Mouse (Mus musculus) MEL (cell line): ENCODE measurements around the gene Gm5485. TPM values are rescaled to one million over a fixed set of nuclear protein-coding genes. Genes with fewer than 3 reads are reported as not detected.

Experiments
- DNase-seq: peaks from one replicate; pipeline ENCODE4 v3.0.0; 2011; ENCODE audit warnings: low read depth, low spot score
- H3K27ac ChIP-seq: 2 replicates; pipeline ENCODE4 v1.5.1; 2012; ENCODE audit warnings: low read depth, mild to moderate bottlenecking, control low read depth, low read length, moderate library complexity; ENCODE audit not compliant: control insufficient read depth
- H3K27me3 ChIP-seq, 2 experiments: fragments of 150-350 bp in 1 of 2; sonication (generic) in 1 of 2; 2 replicates each; pipeline ENCODE4 v1.6.1; 2012; ENCODE audit warnings: low read length in 2 of 2, mild to moderate bottlenecking in 2 of 2, improper control_type of control experiment in 1 of 2, moderate library complexity in 1 of 2; ENCODE audit not compliant: insufficient read depth in 2 of 2, control insufficient read depth in 1 of 2
- H3K36me3 ChIP-seq, 2 experiments: 2 replicates each; pipeline ENCODE4 v1.6.1; 2012 to 2014; ENCODE audit warnings: low read length in 2 of 2, improper control_type of control experiment in 1 of 2, inconsistent platforms in 1 of 2, mild to moderate bottlenecking in 1 of 2; ENCODE audit not compliant: insufficient read depth in 2 of 2, control insufficient read depth in 1 of 2
- H3K4me1 ChIP-seq, 2 experiments: fragments of 150-350 bp in 1 of 2; sonication (generic) in 1 of 2; 2 replicates each; pipeline ENCODE4 v1.6.1; 2012; ENCODE audit warnings: low read length in 2 of 2, improper control_type of control experiment in 1 of 2, mild to moderate bottlenecking in 1 of 2; ENCODE audit not compliant: insufficient read depth in 2 of 2, control insufficient read depth in 1 of 2
- H3K4me3 ChIP-seq, 2 experiments: fragments of 150-350 bp in 1 of 2; sonication (generic) in 1 of 2; 2 replicates each; pipeline ENCODE4 v1.5.1; 2012; ENCODE audit warnings: low read depth in 2 of 2, low read length in 2 of 2, mild to moderate bottlenecking in 2 of 2, moderate library complexity in 2 of 2, control low read depth in 1 of 2, improper control_type of control experiment in 1 of 2; ENCODE audit not compliant: control insufficient read depth in 1 of 2, insufficient read depth in 1 of 2
- H3K79me2 ChIP-seq: 2 replicates; pipeline ENCODE4 v1.6.1; 2012; ENCODE audit warnings: mild to moderate bottlenecking, low read length, moderate library complexity; ENCODE audit not compliant: control insufficient read depth, poor library complexity, insufficient read depth
- H3K9ac ChIP-seq: 2 replicates; pipeline ENCODE4 v1.6.1; 2012; ENCODE audit warnings: low read depth, mild to moderate bottlenecking, control low read depth, low read length, moderate library complexity; ENCODE audit not compliant: control insufficient read depth, poor library complexity, severe bottlenecking
- H3K9me3 ChIP-seq: fragments of 150-350 bp; sonication (generic); replicated peaks from 2 replicates; pipeline ENCODE4 v1.6.1; 2012; ENCODE audit warnings: mild to moderate bottlenecking, low read length, improper control_type of control experiment, moderate library complexity; ENCODE audit not compliant: insufficient read depth
- BHLHE40 ChIP-seq: IDR thresholded peaks from 2 replicates; pipeline ENCODE4 v1.6.1; 2012; ENCODE audit warnings: low read depth, mild to moderate bottlenecking, inconsistent platforms, low read length, improper control_type of control experiment, borderline replicate concordance
- CTCF ChIP-seq, 3 experiments: IDR thresholded peaks in 2 of 3; conservative IDR thresholded peaks in 1 of 3; 2 replicates each; pipeline ENCODE4 v1.5.1; 2011 to 2012; ENCODE audit warnings: low read length in 3 of 3, low read depth in 2 of 3, mild to moderate bottlenecking in 2 of 3, improper control_type of control experiment in 1 of 3, inconsistent platforms in 1 of 3, mixed read lengths in 1 of 3, moderate library complexity in 1 of 3; ENCODE audit not compliant: control insufficient read depth in 1 of 3, insufficient read depth in 1 of 3, poor library complexity in 1 of 3, severe bottlenecking in 1 of 3
- E2F4 ChIP-seq: IDR thresholded peaks from 2 replicates; pipeline ENCODE4 v1.6.1; 2011; ENCODE audit warnings: low read depth, low read length, improper control_type of control experiment, borderline replicate concordance
- ELF1 ChIP-seq: IDR thresholded peaks from 2 replicates; pipeline ENCODE4 v1.6.1; 2014; ENCODE audit warnings: low read depth, mild to moderate bottlenecking, inconsistent platforms, low read length, improper control_type of control experiment, moderate library complexity
- GABPA ChIP-seq: IDR thresholded peaks from 2 replicates; pipeline ENCODE4 v1.6.1; 2012; ENCODE audit warnings: low read depth, mild to moderate bottlenecking, inconsistent platforms, low read length, improper control_type of control experiment, moderate library complexity
- MAX ChIP-seq: IDR thresholded peaks from 2 replicates; pipeline ENCODE4 v1.6.1; 2011; ENCODE audit warnings: low read length, improper control_type of control experiment
- MYB ChIP-seq: IDR thresholded peaks from 2 replicates; pipeline ENCODE4 v1.6.1; 2011; ENCODE audit warnings: mild to moderate bottlenecking, low read depth, low read length, improper control_type of control experiment
- NRF1 ChIP-seq: IDR thresholded peaks from 2 replicates; pipeline ENCODE4 v1.6.1; 2014; ENCODE audit warnings: low read depth, mild to moderate bottlenecking, inconsistent platforms, low read length, improper control_type of control experiment, moderate library complexity; ENCODE audit not compliant: poor library complexity, insufficient read depth, severe bottlenecking
- POLR2AphosphoS2 ChIP-seq: IDR thresholded peaks from 2 replicates; pipeline ENCODE4 v1.6.1; 2011; ENCODE audit warnings: low read length, improper control_type of control experiment
- RCOR1 ChIP-seq: IDR thresholded peaks from 2 replicates; pipeline ENCODE4 v1.6.1; 2012; ENCODE audit warnings: low read depth, mild to moderate bottlenecking, inconsistent platforms, low read length, improper control_type of control experiment
- SIN3A ChIP-seq: IDR thresholded peaks from 2 replicates; pipeline ENCODE4 v1.6.1; 2012; ENCODE audit warnings: low read length, improper control_type of control experiment, inconsistent platforms
- SMC3 ChIP-seq: IDR thresholded peaks from 2 replicates; pipeline ENCODE4 v1.6.1; 2011; ENCODE audit warnings: low read depth, low read length, improper control_type of control experiment
- TAL1 ChIP-seq: IDR thresholded peaks from 2 replicates; pipeline ENCODE4 v1.6.1; 2012; ENCODE audit warnings: mild to moderate bottlenecking, inconsistent platforms, low read length, moderate library complexity, mixed read lengths
- TBP ChIP-seq: IDR thresholded peaks from 2 replicates; pipeline ENCODE4 v1.8.0; 2011; ENCODE audit warnings: low read depth, low read length, improper control_type of control experiment
- TCF12 ChIP-seq: IDR thresholded peaks from 2 replicates; pipeline ENCODE4 v1.6.1; 2014; ENCODE audit warnings: low read depth, mild to moderate bottlenecking, inconsistent platforms, low read length, improper control_type of control experiment, moderate library complexity
- UBTF ChIP-seq: IDR thresholded peaks from 2 replicates; pipeline ENCODE4 v1.6.1; 2012; ENCODE audit warnings: low read depth, mild to moderate bottlenecking, inconsistent platforms, low read length, improper control_type of control experiment, moderate library complexity, borderline replicate concordance; ENCODE audit not compliant: insufficient read depth
- USF1 ChIP-seq: IDR thresholded peaks from 2 replicates; pipeline ENCODE4 v1.6.1; 2014; ENCODE audit warnings: low read depth, mild to moderate bottlenecking, inconsistent platforms, low read length, improper control_type of control experiment, moderate library complexity
- USF2 ChIP-seq, 2 experiments: IDR thresholded peaks; 2 replicates each; pipeline ENCODE4 v1.6.1; 2011 to 2012; ENCODE audit warnings: improper control_type of control experiment in 2 of 2, low read length in 2 of 2, borderline replicate concordance in 1 of 2, inconsistent platforms in 1 of 2, low read depth in 1 of 2, mild to moderate bottlenecking in 1 of 2; ENCODE audit not compliant: insufficient read depth in 1 of 2
- ZC3H11A ChIP-seq: IDR thresholded peaks from 2 replicates; pipeline ENCODE4 v1.6.1; 2012; ENCODE audit warnings: low read depth, mild to moderate bottlenecking, inconsistent platforms, low read length, improper control_type of control experiment
- ZKSCAN1 ChIP-seq: IDR thresholded peaks from 2 replicates; pipeline ENCODE4 v1.6.1; 2012; ENCODE audit warnings: low read depth, mild to moderate bottlenecking, inconsistent platforms, low read length, improper control_type of control experiment, moderate library complexity
- polyA plus RNA-seq, 2 experiments: library from polyadenylated mRNA; stranded (reverse) in 1 of 2; unstranded in 1 of 2; fragments of >175 nt in 1 of 2; fragments of >200 nt in 1 of 2; gene quantifications; 2 replicates each; pipeline versions ENCODE4 v1.2.1 to v1.2.4; 2012; ENCODE audit warnings: low replicate concordance in 2 of 2, low read depth in 1 of 2; ENCODE audit not compliant: insufficient read length in 2 of 2, insufficient read depth in 1 of 2, missing spikeins in 1 of 2
- total RNA-seq: library from RNA; depleted of rRNA; stranded (reverse); fragments of 300-350 nt; gene quantifications from 2 replicates; pipeline ENCODE4 v1.2.3, GENCODE M21; 2012

The Gm5485 gene
- total and polyA plus RNA-seq, 3 experiments: not detected

DNA sequence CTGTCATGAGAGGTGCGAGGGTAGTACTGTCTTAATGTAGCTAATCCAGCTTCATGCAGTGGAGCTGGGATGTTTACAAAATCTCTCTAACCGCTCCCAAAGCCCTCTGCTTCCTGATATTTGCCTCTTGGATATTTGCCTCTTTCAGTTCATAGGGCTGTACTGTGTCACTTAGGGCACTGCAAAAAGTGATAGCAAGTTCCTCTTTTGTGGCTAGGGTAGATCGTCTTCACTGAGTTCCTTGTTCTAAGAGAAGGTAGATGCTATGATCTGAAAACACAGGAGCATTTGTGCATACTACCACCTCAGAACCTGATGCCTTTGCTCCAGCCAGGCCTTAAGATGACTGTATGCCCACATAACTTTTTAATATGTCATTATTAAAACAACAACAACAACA, 8.8 kb downstream of the Gm5485 start:
- Histone ChIP-seq H3K27ac (no peak overlapping the region), H3K36me3 (no peaks in the 10 kb centered on the region), H3K9ac (no peak overlapping the region), H3K79me2 (no peaks in the 10 kb centered on the region), H3K27me3 (no peaks in the 10 kb centered on the region), H3K9me3 (no peaks in the 10 kb centered on the region), H3K4me1 (no peaks in the 10 kb centered on the region), H3K4me3 (no peak overlapping the region)
- no peak for TF ChIP-seq USF2 (IDR thresholded peaks at IDR 0.05; ENCODE audit: borderline replicate concordance in 1 of 2, insufficient read depth in 1 of 2, low read depth in 1 of 2, low read length in 2 of 2)
- no peak for TF ChIP-seq BHLHE40
- no peak for TF ChIP-seq ELF1
- no peak for TF ChIP-seq NRF1
- TF ChIP-seq USF1: no peak
- DNase-seq: peak; percentile 7

DNA sequence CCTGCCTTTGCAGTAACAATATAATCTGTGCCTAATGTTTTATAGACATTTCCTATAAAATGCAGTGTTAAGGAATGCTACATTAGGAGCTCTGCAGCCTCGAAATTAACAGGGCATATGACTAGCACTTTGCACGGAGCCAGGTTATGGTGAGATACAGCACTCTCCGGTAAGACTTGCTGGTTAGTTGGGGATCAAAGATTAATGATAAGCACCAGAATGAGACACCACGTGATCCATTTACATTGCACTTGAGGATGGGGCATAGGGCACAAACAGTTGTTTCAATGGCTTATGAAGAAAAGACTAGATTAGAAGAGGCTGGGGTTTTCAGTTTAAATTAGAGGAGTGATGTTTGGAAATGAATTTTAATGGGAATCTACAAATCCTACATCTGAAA, 9.3 kb downstream of the Gm5485 start:
- H3K27ac ChIP-seq: no peak overlapping the region
- no peak overlapping the region for H3K9ac ChIP-seq
- H3K4me1 ChIP-seq: no peaks in the 10 kb centered on the region
- no peaks in the 10 kb centered on the region for H3K27me3 ChIP-seq
- TF ChIP-seq SIN3A: no peak
- no peak for TF ChIP-seq BHLHE40
- no peak for TF ChIP-seq NRF1
- no peak for TF ChIP-seq UBTF
- TF ChIP-seq RCOR1: no peak
- no peak for TF ChIP-seq CTCF (IDR thresholded peaks at IDR 0.05 in 2 of 3, conservative IDR thresholded peaks at IDR 0.05 in 1 of 3; ENCODE audit: control insufficient read depth in 1 of 3, insufficient read depth in 1 of 3, low read depth in 2 of 3, low read length in 3 of 3, poor library complexity in 1 of 3, severe bottlenecking in 1 of 3)
- TF ChIP-seq TAL1: no peak
- no peak for TF ChIP-seq ZC3H11A
- no peak for TF ChIP-seq GABPA
- no peak for TF ChIP-seq POLR2AphosphoS2
- TF ChIP-seq TCF12: no peak
- no peak for TF ChIP-seq E2F4
- TF ChIP-seq MAX: no peak
- no peak for TF ChIP-seq SMC3
- no peak for TF ChIP-seq ZKSCAN1
- TF ChIP-seq TBP: no peak
- no peak for TF ChIP-seq ELF1
- no peak for TF ChIP-seq MYB
- DNase-seq: no peak
- no peak overlapping the region for H3K4me3 ChIP-seq
- no peaks in the 10 kb centered on the region for H3K79me2 ChIP-seq
- no peaks in the 10 kb centered on the region for H3K36me3 ChIP-seq
- no peaks in the 10 kb centered on the region for H3K9me3 ChIP-seq
